Mouse (Mus musculus) layer of hippocampus, adult 11-12 months (tissue): ENCODE results near the gene Fbxo28.

Experiments
- DNase-seq: peaks from one replicate; pipeline ENCODE4 v3.0.0; 2022; ENCODE audit warnings: low spot score

Fbxo28 gene

GRCm38 (mm10) chr1:182287781-182288180, 53.6 kb downstream of the Fbxo28 start:
- peak; percentile 45 for DNase-seq

- no peak for DNase-seq
Measured at GRCm38 (mm10) chr1:182284795-182285194, 56.6 kb downstream of the Fbxo28 start.

- no peak for DNase-seq
Measured at GRCm38 (mm10) chr1:182283231-182283630, 58.2 kb downstream of the Fbxo28 start.

- DNase-seq = peak; percentile 95
Measured at GRCm38 (mm10) chr1:182282091-182283075, 59.0 kb downstream of the Fbxo28 start, which contains the start of gene Degs1. TSS of gene Degs1 (minus strand) at chr1:182282804.

GRCm38 (mm10) chr1:182281251-182281711, 60.1 kb downstream of the Fbxo28 start:
- no peak for DNase-seq

- DNase-seq = no peak
Measured at GRCm38 (mm10) chr1:182280577-182280976, 60.9 kb downstream of the Fbxo28 start.

- no peak for DNase-seq
Measured at GRCm38 (mm10) chr1:182280046-182280445, 61.4 kb downstream of the Fbxo28 start.

- no peak for DNase-seq
Measured at GRCm38 (mm10) chr1:182279436-182279835, 62.0 kb downstream of the Fbxo28 start.

- DNase-seq = no peak
Measured at GRCm38 (mm10) chr1:182275109-182275508, 66.3 kb downstream of the Fbxo28 start.

- no peak for DNase-seq
Measured at GRCm38 (mm10) chr1:182271632-182272031, 69.8 kb downstream of the Fbxo28 start.

GRCm38 (mm10) chr1:182271130-182271529, 70.3 kb downstream of the Fbxo28 start:
- DNase-seq = no peak

- DNase-seq = no peak
Measured at GRCm38 (mm10) chr1:182268317-182268716, 73.1 kb downstream of the Fbxo28 start.

- no peak for DNase-seq
Measured at GRCm38 (mm10) chr1:182266028-182266525, 75.4 kb downstream of the Fbxo28 start.
